Mouse (Mus musculus) midbrain, postnatal 0 days (tissue): ENCODE measurements around the gene Klf13. TPM values are rescaled to one million over a fixed set of nuclear protein-coding genes. Genes with fewer than 3 reads are reported as not detected.

ENCODE experiments used
- ATAC-seq: fragments of 200-750 bp; cut with Nextera tagmentation; 2 replicates; pipeline ENCODE4 v1.8.0; 2017; ENCODE audit warnings: moderate number of reproducible peaks, mild to moderate bottlenecking, moderate TSS enrichment, moderate library complexity; ENCODE audit not compliant: low FRiP score
- DNase-seq: peaks from one replicate; pipeline ENCODE4 v3.0.0-alpha.2; 2015; ENCODE audit warnings: low spot score
- H3K27ac ChIP-seq: fragments of 300-500 bp; sonication (generic); 2 replicates; pipeline ENCODE4 v1.5.1; 2014; ENCODE audit warnings: low read depth, mild to moderate bottlenecking, low read length, mixed read lengths
- H3K27me3 ChIP-seq: fragments of 300-500 bp; sonication (generic); 2 replicates; pipeline ENCODE4 v1.6.1; 2014; ENCODE audit warnings: low read length, control low read depth, mixed read lengths; ENCODE audit not compliant: insufficient read depth
- H3K36me3 ChIP-seq: fragments of 300-500 bp; sonication (generic); 2 replicates; pipeline ENCODE4 v1.6.1; 2014; ENCODE audit warnings: low read length, control low read depth, mixed read lengths; ENCODE audit not compliant: insufficient read depth
- H3K4me1 ChIP-seq: fragments of 300-500 bp; sonication (generic); 2 replicates; pipeline ENCODE4 v1.6.1; 2014; ENCODE audit warnings: mild to moderate bottlenecking, control low read depth, antibody characterized with exemption, low read length, mixed read lengths; ENCODE audit not compliant: insufficient read depth
- H3K4me2 ChIP-seq: fragments of 300-500 bp; sonication (generic); 2 replicates; pipeline ENCODE4 v1.6.1; 2014; ENCODE audit warnings: low read depth, mild to moderate bottlenecking, low read length, mixed read lengths; ENCODE audit not compliant: poor library complexity, severe bottlenecking
- H3K4me3 ChIP-seq: fragments of 300-500 bp; sonication (generic); 2 replicates; pipeline ENCODE4 v1.5.1; 2014; ENCODE audit warnings: low read depth, mild to moderate bottlenecking, low read length, moderate library complexity
- H3K9ac ChIP-seq: fragments of 300-500 bp; sonication (generic); replicated peaks from 2 replicates; pipeline ENCODE4 v1.6.1; 2014; ENCODE audit warnings: mild to moderate bottlenecking, low read length, moderate library complexity, mixed read lengths; ENCODE audit not compliant: poor library complexity, severe bottlenecking
- H3K9me3 ChIP-seq: fragments of 300-500 bp; sonication (generic); 2 replicates; pipeline ENCODE4 v1.6.1; 2016; ENCODE audit warnings: low read length, control low read depth
- CTCF ChIP-seq: IDR thresholded peaks from 2 replicates; pipeline ENCODE4 v1.5.1; 2016; ENCODE audit warnings: antibody characterized with exemption, mild to moderate bottlenecking
- WGBS: fragments of 180-500 bp; shearing (Covaris S2); extraction: QIAGEN DNeasy Blood & Tissue Kit; methylation state at CpG from one replicate; pipeline ENCODE4 v1.1.7; 2014; 5-methylcytosine and 5-hydroxymethylcytosine counted together
- polyA plus RNA-seq: library from polyadenylated mRNA; unstranded; fragments of >200 nt; fragmentation: Nextera tagmentation; extraction: Ambion mirVana; gene quantifications from 2 replicates; pipeline ENCODE4 v1.2.1, GENCODE M21; 2015
- total RNA-seq: library from RNA; depleted of rRNA; stranded (reverse); fragments of >200 nt; gene quantifications from 2 replicates; pipeline ENCODE4 v1.2.3, GENCODE M21; 2014

Gene Klf13
- total and polyA plus RNA-seq, 2 experiments from 2014 or later, result 21.5 to 26.6 TPM

GRCm38 (mm10) chr7:63941501-63941900 is 2.8 kb upstream of the Klf13 start:
- Histone ChIP-seq H3K36me3 (no peaks in the 10 kb centered on the region), H3K9me3 (no peaks in the 10 kb centered on the region), H3K4me1 (no peaks in the 10 kb centered on the region), H3K4me2 (no peak overlapping the region), H3K27ac (no peak overlapping the region), H3K27me3 (no peaks in the 10 kb centered on the region), H3K9ac (no peak overlapping the region), H3K4me3 (no peak overlapping the region)
- 89% methylated on average over 4 of the region's 4 CpGs for WGBS
- DNase-seq (no peak), ATAC-seq (no peak)
- no peak for TF ChIP-seq CTCF

- no peak for TF ChIP-seq CTCF
- no peak for ATAC-seq
- Histone ChIP-seq H3K4me1 (no peaks in the 10 kb centered on the region), H3K4me3 (no peak overlapping the region), H3K27me3 (no peaks in the 10 kb centered on the region), H3K9ac (no peak overlapping the region), H3K4me2 (no peak overlapping the region), H3K27ac (no peak overlapping the region), H3K9me3 (no peaks in the 10 kb centered on the region), H3K36me3 (no peaks in the 10 kb centered on the region)
- 91% methylated on average over 3 of the region's 3 CpGs for WGBS
- DNase-seq, result no peak
Measured at GRCm38 (mm10) chr7:63941050-63941449, 2.3 kb upstream of the Klf13 start.

- H3K4me2 ChIP-seq, result no peak overlapping the region
- no peak overlapping the region for H3K27ac ChIP-seq
- no peak overlapping the region for H3K9ac ChIP-seq
- no peak for DNase-seq
- no peaks in the 10 kb centered on the region for H3K27me3 ChIP-seq
- H3K9me3 ChIP-seq, result no peaks in the 10 kb centered on the region
- ATAC-seq, result no peak
- H3K4me1 ChIP-seq, result 0 out of 2 replicates have a peak, but pooled peaks cover 3% of the 10 kb centered on the region
- no peak overlapping the region for H3K4me3 ChIP-seq
- H3K36me3 ChIP-seq, result no peaks in the 10 kb centered on the region
- TF ChIP-seq CTCF, result peak; percentile 15; the same call in 1 of the 2 replicates
- 86% methylated on average over 5 of the region's 5 CpGs for WGBS
Measured at GRCm38 (mm10) chr7:63940321-63940720, 1.6 kb upstream of the Klf13 start.

GRCm38 (mm10) chr7:63939397-63939951 is 759 bp upstream of the Klf13 start:
- Histone ChIP-seq H3K4me1 (peaks cover 8% of the 10 kb centered on the region; the same call in 1 of the 2 replicates), H3K4me2 (peak overlapping the region; percentile 95), H3K27me3 (no peaks in the 10 kb centered on the region), H3K9ac (peak overlapping the region; percentile 73), H3K27ac (peak overlapping the region; percentile 87), H3K9me3 (no peaks in the 10 kb centered on the region), H3K36me3 (no peaks in the 10 kb centered on the region), H3K4me3 (peak overlapping the region; percentile 98)
- DNase-seq (peak; percentile 67), ATAC-seq (peak; percentile 39)
- peak; percentile 18; the same call in 1 of the 2 replicates for TF ChIP-seq CTCF
- 1% methylated on average over 37 of the region's 39 CpGs for WGBS

GRCm38 (mm10) chr7:63938066-63938913 is 425 bp downstream of the Klf13 start:
- peak overlapping the region; percentile 95 for H3K4me2 ChIP-seq
- DNase-seq, result no peak
- peak overlapping the region; percentile 94 for H3K9ac ChIP-seq
- peaks cover 11% of the 10 kb centered on the region; the same call in 1 of the 2 replicates for H3K4me1 ChIP-seq
- no peaks in the 10 kb centered on the region for H3K27me3 ChIP-seq
- TF ChIP-seq CTCF, result 0 out of 2 replicates have a peak, but pooled peaks have one; percentile 3
- no peaks in the 10 kb centered on the region for H3K36me3 ChIP-seq
- under 1% methylated on average over 96 of the region's 121 CpGs for WGBS
- no peaks in the 10 kb centered on the region for H3K9me3 ChIP-seq
- peak; percentile 84 for ATAC-seq
- H3K27ac ChIP-seq, result peak overlapping the region; percentile 90
- peak overlapping the region; percentile 98 for H3K4me3 ChIP-seq
